Mouse (Mus musculus) cerebral cortex, adult 2 months (tissue): Measurements from ENCODE around the gene Cenpp.

ENCODE experiments used
- WGBS: fragments of 180-500 bp; shearing (Covaris S2); methylation state at CpG from one replicate; pipeline ENCODE4 v1.1.7; 2018; 5-methylcytosine and 5-hydroxymethylcytosine counted together

The Cenpp gene

DNA sequence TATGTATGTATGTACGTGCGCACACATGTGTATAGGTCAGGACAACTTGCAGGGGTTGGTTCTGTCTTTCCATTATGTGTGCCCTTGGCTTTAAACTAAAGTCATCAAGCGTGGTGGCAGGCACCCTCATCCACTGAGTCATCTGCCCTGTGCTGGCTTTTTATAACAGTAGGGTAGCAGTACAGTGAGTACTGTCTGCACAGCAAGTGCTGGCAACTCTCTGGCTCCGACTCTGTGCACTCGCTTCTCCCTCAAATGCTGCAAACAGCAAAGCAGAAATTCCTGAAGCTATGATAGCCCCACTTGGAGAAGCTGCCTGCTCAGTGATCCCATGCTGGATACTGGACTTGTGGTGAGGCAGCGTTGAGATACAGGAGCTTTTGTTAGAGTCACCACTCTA, 208.1 kb downstream of the Cenpp start:
- WGBS = 79% methylated on average over 6 of the region's 6 CpGs

DNA sequence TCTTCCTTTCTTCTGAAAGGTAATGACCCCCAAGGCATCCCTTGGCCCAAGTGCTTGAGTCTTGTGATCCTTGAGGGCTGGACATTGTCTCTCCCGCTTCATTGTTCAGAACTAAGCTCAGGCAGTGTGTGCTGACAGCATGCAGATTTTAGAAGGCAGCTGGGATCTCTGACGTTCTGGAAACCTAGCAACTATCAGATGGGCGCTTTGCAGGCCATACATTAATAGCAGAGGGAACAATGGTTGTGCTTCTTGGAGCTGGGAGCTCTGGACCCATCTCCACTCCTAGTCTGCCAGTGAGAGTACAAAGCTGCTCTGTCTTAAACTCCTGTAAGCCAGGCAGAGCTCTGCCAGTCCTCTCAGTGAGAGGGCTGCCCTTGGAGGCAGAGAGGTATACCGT, 216.4 kb downstream of the Cenpp start:
- 67% methylated on average over 4 of the region's 4 CpGs for WGBS

DNA sequence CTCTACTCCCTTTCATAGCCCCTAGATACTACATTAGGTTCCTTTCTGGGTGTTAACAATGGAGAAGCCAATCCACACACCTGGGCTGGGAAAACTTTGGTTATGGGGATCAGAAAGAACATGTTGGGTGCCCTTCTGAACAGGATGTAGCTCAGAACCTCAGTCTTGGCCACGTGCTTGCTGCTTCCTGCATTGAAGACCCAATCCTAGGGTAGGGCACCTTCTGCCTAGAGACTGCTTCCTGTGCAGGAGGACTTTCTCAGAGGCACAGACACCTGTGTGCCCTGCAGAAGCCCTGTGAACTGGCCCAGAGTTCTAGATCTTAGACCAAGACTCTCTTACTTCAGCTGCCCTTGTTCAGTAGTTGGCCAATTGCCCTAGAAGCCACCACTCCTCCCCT, 216.8 kb downstream of the Cenpp start:
- WGBS = 78% methylated on average over 1 of the region's 1 CpGs

DNA sequence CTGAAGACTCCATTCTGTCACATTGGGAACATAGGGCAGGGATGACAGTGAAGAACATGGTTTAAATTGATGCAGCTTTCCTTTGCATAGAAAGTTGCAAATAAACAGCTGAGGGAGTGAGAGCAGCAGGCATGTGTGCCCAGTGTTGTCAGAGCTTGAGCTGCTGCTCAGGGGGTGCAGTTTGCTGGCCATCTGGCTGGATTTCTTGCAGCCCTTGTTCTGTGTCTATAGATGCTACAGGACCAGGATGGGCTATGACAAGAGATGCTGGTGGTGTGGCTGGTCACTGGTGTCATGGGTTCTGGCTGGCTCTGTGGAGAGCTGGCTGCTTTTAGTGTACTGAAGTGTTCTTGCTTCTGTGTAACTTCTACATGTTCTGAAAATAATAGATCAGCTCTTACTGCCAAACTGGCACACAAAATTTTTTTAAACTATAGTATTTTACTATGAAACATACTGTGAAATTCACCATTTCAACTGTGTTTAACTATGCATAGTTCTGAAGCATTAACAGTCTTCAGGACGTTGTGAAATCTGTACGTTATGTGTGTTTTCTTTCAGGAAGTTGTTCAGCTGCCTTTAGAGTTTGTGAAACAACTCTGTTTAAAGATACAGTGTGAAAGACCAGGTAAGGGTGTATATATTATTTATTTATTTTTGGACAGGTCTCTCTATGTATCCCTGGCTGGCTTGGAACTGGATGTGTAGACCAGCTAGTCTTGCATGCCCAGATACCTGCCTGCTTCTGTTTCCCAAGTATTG, 219.1 kb downstream of the Cenpp start:
- WGBS = 65% methylated on average over 2 of the region's 2 CpGs

DNA sequence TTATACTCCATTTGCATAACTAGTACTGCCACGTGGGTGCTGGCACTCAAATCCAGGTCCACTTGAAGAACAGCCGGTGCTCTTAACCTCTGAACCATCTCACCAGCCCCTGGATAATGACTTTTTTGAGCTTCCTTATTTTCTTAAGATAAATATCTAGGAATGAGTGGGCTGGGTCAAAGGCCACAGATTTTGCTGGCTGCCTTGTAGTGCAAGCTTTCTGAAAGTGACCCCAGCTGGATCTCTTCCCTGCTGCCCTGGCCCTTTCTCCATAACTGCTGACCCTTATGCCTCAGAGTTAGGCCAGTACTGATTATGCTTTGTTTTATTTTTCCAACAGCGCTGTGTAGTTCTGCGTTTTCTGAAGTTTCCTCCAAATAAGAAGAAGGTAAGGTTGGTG, 222.1 kb downstream of the Cenpp start:
- WGBS = 65% methylated on average over 4 of the region's 4 CpGs

DNA sequence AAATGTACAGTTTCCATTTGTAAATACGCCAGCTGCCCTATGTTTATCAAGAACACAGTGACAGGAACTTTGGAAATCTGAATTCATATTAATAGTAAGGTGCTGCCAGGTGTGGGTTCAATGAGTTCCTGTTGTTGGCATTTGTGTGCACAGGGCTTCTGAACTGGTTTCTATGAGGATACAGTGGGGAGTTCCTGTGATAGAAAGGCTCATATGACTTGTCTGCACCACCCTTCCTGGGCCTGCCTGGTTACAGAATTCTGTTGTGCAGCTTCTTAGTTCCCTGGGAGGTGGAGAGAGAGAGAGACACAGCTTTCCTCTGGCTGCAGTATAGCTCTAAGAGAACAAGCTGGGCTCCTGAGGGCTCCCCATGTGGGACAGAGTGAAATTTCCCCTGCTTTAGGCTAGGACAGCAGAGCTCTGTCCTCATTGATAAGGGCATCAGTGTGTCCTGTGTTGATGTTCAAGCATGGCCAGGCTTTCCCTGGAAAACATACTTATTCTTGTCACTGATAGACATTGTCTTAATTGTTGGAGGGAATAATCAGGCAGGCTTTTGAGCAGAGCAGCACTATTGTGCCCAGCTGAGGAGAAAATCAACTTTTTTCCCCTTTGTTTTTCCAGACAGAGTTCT, 224.4 kb downstream of the Cenpp start:
- 75% methylated on average over 1 of the region's 1 CpGs for WGBS

DNA sequence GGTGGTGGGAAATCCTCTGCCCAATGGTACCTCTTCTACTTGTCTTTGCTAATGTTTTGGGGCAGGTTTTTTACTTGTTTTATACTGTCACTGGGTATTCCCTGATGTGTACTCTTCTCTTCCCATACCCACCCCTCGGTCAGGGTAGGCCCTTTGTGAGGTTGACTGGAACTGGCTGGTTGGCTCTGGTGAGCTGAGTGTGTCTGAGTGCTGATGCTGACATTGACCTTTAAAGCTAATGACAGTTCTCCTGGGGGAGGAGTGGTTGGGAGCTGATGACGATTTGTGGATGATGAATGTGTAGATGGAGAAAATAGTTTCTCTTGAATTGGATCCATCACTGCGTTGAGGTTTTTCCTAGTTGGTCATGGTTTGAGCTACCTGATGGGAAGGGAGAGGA, 225.8 kb downstream of the Cenpp start:
- 82% methylated on average over 3 of the region's 3 CpGs for WGBS

DNA sequence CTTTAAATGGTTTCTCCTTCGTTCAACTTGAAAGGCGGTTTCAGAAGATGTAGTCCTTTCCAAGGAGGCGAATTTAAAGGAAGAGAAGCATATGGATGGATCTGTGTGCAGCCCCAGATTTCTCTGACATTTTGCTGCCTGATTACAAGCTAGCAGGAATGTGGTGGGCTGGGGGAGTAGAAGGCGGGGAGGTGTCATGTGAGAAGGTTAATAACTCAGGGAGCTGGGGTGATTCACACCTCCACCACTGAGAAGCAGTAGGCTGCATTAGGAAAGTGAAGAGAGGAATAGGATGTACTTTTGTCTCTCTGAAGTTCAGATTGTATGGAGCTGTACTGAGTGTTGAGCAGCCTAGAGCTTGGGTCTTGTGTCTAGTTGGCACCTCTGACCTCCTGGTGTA, 230.6 kb downstream of the Cenpp start:
- 17% methylated on average over 4 of the region's 4 CpGs for WGBS

DNA sequence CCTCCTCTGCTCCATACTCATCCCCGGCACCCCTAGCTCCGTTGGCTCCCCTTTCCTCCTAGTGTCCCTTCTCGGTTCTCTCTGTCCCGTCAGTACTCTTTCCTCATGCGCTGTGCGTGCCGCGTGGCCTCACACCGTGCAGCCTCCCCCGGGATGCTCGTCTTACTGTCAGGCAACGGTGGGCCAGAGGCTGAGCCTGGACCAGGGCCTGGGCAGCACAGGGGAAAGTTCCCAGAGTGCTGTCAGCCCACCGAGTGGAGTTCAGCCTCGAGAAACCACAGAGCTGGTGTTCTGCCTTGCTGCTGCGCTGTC, 231.0 kb downstream of the Cenpp start:
- WGBS = under 1% methylated on average over 15 of the region's 15 CpGs

DNA sequence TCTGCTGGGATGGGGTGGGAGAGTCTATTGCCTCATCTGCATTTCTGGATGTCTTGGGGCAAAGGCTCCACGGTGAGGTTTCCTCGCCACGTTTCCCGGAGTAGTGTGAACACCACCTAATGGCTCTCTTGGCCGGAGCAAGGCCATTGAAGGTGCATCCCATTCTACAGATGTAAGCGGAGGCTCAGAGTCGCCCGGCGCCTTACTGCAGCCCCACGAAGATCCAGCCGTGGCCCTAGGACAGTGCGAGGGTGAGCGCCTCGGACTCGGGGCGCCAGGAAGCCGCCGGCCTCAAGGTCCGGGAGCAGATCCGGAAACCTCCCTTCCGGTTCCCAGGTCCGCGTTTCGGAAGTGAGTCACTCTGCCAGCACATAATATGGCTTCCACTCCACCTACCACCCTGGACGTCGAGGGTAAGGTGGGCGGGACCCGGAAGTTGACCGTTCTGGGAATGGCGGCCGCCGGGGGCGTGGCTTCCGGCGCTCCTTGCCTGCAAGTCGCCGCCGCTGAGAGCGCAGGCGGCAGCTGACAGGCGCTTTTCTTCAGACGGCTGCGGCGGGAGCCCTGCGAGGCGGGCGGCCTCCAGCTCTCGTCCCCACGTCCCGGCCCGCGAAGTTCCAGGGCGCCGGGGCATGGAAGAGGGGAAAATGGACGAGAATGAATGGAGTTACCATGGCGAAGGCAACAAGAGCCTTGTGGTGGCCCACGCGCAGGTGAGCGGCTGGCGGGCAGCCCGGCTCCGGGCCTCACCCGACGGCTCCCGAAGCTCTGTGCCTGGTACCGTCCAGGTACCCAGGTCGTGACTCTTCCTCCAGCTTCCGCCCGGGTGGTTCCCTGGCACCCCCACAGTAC, 231.6 kb downstream of the Cenpp start, which contains the start of gene Ippk:
Gene Ippk (plus strand): TSS at position 496 of the 852 bp plus-strand sequence.
- under 1% methylated on average over 69 of the region's 69 CpGs for WGBS
